Mouse (Mus musculus) thymus, adult 2 months (tissue): ENCODE measurements around the gene Gdf7. TPM values are rescaled to one million over a fixed set of nuclear protein-coding genes. Genes with fewer than 3 reads are reported as not detected.
A peak's percentile ranks its signal among the peaks of the same experiment; 100 is the strongest.

Source experiments
- DNase-seq: peaks from one replicate; pipeline ENCODE4 v3.0.0; 2021
- H3K27ac ChIP-seq: fragments of 200-500 bp; 2 replicates; pipeline ENCODE4 v1.5.1; 2012; ENCODE audit warnings: low read length, control low read depth; ENCODE audit not compliant: control insufficient read depth, insufficient read depth
- H3K27me3 ChIP-seq: fragments of 200-500 bp; 2 replicates; pipeline ENCODE4 v1.6.1; 2012; ENCODE audit warnings: mild to moderate bottlenecking, low read length, moderate library complexity, mixed read lengths; ENCODE audit not compliant: control insufficient read depth, insufficient read depth
- H3K36me3 ChIP-seq: fragments of 200-500 bp; 2 replicates; pipeline ENCODE4 v1.6.1; 2012; ENCODE audit warnings: mild to moderate bottlenecking, low read length, moderate library complexity; ENCODE audit not compliant: control insufficient read depth, insufficient read depth
- H3K4me1 ChIP-seq: fragments of 200-500 bp; replicated peaks from 2 replicates; pipeline ENCODE4 v1.6.1; 2012; ENCODE audit warnings: low read length; ENCODE audit not compliant: control insufficient read depth, insufficient read depth
- H3K4me3 ChIP-seq: fragments of 200-500 bp; 2 replicates; pipeline ENCODE4 v1.5.1; 2012; ENCODE audit warnings: mild to moderate bottlenecking, low read length, control low read depth, moderate library complexity; ENCODE audit not compliant: control insufficient read depth, insufficient read depth
- CTCF ChIP-seq: fragments of 200-500 bp; IDR thresholded peaks from 2 replicates; pipeline ENCODE4 v1.5.1; 2012; ENCODE audit warnings: mild to moderate bottlenecking, control low read depth, low read length, moderate library complexity, borderline replicate concordance; ENCODE audit not compliant: control insufficient read depth, poor library complexity, insufficient read depth; ENCODE audit errors: extremely low read depth
- POLR2A ChIP-seq: fragments of 200-500 bp; IDR thresholded peaks from 2 replicates; pipeline ENCODE4 v1.6.1; 2012; ENCODE audit warnings: mild to moderate bottlenecking, low read length, control low read depth, moderate library complexity; ENCODE audit not compliant: control insufficient read depth, poor library complexity, insufficient read depth; ENCODE audit errors: extremely low read depth
- WGBS: fragments of 180-500 bp; shearing (Covaris S2); methylation state at CpG from one replicate; pipeline ENCODE4 v1.1.7; 2018; 5-methylcytosine and 5-hydroxymethylcytosine counted together
- polyA plus RNA-seq: library from polyadenylated mRNA; depleted of rRNA; stranded (reverse); fragments of >200 nt; gene quantifications from 2 replicates; pipeline ENCODE4 v1.2.3, GENCODE M21; 2012

The Gdf7 gene
- polyA plus RNA-seq, 1 experiment = 2.3 TPM

DNA sequence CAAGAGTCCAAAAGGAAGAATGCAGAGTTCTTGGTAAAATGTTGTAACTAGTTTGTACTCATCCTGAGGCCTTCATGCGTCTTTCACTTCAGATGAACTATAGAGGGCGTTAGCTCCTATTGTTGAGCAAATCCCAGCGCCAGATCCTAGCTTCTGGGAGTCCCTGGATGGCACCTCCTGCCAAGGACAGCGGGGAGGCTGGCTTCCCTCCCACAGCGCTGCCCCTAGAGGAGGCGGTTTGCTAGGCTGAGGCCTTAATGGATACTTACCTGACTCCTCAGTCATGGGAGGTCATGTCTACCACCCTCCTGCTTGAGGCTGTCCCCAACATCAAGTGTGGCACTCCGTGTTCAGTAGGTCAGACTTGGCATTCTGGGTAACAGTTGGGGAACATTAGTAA lies 27.5 kb upstream of the Gdf7 start:
- TF ChIP-seq POLR2A = no peak
- TF ChIP-seq CTCF = no peak
- Histone ChIP-seq H3K4me1 (no peaks in the 10 kb centered on the region), H3K27me3 (no peaks in the 10 kb centered on the region), H3K36me3 (no peaks in the 10 kb centered on the region), H3K27ac (no peak overlapping the region), H3K4me3 (no peak overlapping the region)
- 96% methylated on average over 7 of the region's 7 CpGs for WGBS
- no peak for DNase-seq

DNA sequence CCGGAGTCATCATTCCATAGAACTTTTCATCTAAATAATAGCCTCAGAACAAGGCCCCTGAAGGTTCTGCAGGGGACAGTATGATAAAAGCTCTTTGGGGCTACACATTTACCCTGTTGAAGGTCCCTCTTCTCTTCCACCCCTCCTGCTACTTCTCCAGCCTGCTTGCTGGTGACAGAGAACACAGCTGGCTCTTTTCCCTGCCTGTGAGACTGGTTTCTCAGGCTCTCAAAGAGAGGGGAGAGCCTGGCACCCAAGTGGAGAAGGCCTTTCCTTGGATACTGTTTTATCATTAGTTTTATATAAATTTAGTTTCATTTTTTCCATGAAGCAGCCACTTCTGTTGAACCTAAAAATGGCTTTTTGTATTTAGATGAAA lies 25.9 kb upstream of the Gdf7 start:
- 79% methylated on average over 1 of the region's 1 CpGs for WGBS
- TF ChIP-seq CTCF (no peak), POLR2A (no peak)
- Histone ChIP-seq H3K4me1 (no peaks in the 10 kb centered on the region), H3K36me3 (no peaks in the 10 kb centered on the region), H3K27me3 (no peaks in the 10 kb centered on the region), H3K27ac (no peak overlapping the region), H3K4me3 (no peak overlapping the region)
- no peak for DNase-seq

DNA sequence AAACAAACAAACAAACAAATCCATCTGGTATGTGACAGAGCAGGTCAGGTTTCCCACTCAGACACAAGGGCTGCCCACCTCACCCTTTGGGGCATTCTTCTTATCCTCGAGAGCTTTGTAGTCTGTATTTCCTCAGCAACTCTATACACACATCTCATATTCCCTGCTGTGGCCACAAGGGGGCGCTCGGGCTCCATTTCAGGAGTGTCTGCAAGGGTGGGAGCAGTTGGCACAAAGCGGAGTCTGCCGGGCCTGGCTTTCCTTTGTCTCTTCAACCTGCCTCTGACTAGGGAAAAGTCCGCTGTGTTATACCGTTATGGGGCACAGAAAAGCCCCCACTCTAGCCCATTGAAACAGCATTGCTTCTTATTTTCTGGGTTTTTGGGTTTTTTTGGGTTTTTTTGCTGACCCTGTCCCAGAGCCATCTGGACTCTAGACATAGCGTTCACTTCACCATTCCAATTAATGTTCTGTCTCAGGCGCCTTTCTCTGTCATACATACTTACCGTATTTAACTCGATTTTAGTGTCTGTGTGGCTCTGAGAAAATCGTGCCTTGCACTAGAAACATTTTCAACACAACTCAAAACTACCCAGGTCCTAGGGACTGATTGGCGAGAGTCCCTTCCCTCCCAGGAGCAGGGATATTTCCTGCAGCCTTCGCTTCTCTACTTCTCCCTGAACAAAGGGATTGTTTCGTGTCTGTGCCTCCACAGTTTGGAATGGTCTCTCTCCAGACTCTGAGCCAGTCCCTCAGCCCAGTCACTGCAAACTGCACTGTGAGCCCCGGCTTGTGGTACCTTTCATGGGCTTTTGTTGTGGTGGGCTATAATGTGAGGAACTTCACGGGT lies 25.3 kb upstream of the Gdf7 start:
- WGBS = 48% methylated on average over 17 of the region's 17 CpGs
- TF ChIP-seq CTCF (peak; percentile 83; the same call in 1 of the 2 replicates), POLR2A (no peak)
- H3K36me3 ChIP-seq = no peaks in the 10 kb centered on the region
- H3K27me3 ChIP-seq = no peaks in the 10 kb centered on the region
- H3K27ac ChIP-seq = no peak overlapping the region
- H3K4me1 ChIP-seq = no peaks in the 10 kb centered on the region
- H3K4me3 ChIP-seq = no peak overlapping the region
- peak; percentile 88 for DNase-seq

DNA sequence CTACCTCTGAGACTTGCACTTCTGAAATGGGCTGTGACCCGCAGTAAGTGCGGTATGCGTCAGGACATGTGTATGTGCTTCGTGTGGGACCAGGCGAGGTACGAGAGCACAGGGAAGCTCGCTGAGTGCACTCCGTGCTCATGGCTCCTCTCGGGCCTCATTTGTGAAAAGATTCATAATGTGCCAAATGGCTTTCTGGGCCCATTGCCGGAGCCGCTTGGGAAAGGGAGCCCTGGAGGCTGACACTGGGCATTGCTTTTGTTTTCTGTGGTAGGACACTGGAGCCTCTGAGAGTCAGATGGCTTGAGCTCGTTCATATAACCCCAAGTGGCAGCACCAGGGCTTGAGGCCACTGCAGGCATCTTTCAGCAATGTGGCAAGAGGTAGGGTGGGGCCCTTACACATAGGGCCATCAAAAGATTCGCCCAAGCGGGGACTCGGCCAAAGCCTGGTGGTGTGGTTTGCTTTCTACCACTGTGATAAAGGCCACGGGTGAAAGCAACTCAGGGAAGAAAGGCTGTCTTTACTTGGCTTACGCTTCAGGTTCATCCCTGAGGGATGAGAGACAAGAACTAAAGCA lies 24.3 kb upstream of the Gdf7 start:
- DNase-seq = no peak
- Histone ChIP-seq H3K4me1 (no peaks in the 10 kb centered on the region), H3K4me3 (no peak overlapping the region), H3K27ac (no peak overlapping the region), H3K27me3 (no peaks in the 10 kb centered on the region), H3K36me3 (no peaks in the 10 kb centered on the region)
- TF ChIP-seq CTCF (no peak), POLR2A (no peak)
- 95% methylated on average over 17 of the region's 17 CpGs for WGBS

DNA sequence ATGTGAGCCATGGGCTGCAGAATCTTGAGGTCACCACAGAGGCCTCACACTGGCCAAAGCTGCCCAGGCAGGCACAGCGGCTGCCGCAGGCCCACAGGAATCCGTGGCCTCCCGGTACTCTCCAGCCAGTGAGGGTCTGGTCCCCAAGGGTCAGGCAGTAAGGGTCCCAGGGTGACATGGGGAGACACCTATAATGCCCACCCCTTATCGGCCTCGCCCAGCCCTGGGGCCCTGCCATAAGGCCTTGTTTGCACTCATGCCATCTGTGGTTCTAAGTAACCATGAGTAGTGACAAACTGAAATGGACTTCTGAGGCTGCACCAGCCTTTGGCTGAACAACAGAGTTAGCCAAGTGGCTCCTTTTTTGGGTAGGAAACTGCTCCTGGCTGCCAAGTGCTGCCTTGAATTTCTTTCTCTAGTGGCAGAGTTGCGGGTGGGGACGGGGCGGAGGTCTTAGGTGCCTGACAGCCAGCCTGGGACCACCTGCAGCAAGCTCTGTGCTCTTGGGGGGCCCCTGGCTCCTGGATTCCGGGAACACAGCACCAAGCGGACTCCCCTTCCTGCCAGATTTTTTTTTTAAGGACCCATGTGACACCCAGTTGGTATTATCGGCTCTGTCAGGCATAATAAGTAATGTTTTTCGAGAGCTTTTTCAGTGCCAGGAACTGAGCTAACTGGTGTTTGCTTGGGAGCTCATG lies 23.6 kb upstream of the Gdf7 start:
- Histone ChIP-seq H3K27ac (no peak overlapping the region), H3K4me3 (no peak overlapping the region), H3K36me3 (no peaks in the 10 kb centered on the region), H3K27me3 (no peaks in the 10 kb centered on the region), H3K4me1 (no peaks in the 10 kb centered on the region)
- DNase-seq = no peak
- WGBS = 96% methylated on average over 13 of the region's 13 CpGs
- TF ChIP-seq POLR2A (no peak), CTCF (no peak)

DNA sequence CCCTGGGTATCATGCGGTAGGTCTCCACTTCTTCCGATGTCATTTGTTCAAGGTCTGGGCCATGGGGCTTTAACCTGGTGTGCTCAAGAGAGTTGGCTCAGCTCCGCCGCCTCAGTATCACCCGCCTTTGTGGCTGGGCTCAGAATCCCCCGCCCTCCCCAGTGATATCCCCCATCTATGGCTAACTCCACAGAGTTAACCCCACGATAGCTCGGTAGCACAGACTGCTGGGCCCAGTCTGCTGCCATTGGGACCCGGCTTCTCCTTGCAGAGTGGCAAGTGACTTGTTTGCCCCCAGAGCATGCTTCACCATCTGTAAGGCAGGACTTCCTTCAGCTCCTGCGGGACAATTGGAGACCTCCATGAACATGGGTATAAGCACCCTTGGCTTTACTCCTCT lies 22.3 kb upstream of the Gdf7 start:
- Histone ChIP-seq H3K36me3 (no peaks in the 10 kb centered on the region), H3K4me3 (no peak overlapping the region), H3K27me3 (no peaks in the 10 kb centered on the region), H3K27ac (no peak overlapping the region), H3K4me1 (no peaks in the 10 kb centered on the region)
- WGBS = 96% methylated on average over 10 of the region's 10 CpGs
- TF ChIP-seq CTCF = no peak
- TF ChIP-seq POLR2A = no peak
- no peak for DNase-seq
